Mouse (Mus musculus): ENCODE measurements around the gene Wsb2. TPM values are rescaled to one million over a fixed set of nuclear protein-coding genes. Genes with fewer than 3 reads are reported as not detected.

Gene Wsb2
- polyA plus RNA-seq, 1 experiment, result 58.1 TPM

DNA sequence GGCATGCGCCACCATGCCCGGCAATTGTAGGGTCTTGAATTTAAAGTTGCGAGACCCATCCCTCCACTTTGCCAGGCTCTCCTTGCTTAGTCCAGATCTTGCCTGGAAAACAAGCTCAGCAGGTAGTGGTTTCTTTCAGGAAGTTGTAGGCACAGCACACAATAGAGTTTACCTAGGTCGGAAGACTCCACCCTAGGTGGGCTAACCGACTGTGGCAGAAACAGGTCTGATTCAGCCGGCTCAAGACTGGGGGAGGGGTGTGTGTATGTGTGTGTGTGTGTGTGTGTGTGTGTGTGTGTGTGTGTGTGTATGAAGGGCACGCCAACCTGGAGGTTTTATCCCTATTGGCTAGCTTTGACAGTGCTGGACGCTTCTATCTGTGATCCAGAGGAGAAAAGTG lies 46.5 kb downstream of the Wsb2 start:
- no peak for TF ChIP-seq GATA1 (IDR thresholded peaks at IDR 0.05; ENCODE audit: low read length)

- no peak for TF ChIP-seq GATA1 (IDR thresholded peaks at IDR 0.05; ENCODE audit: low read length)
These were observed 51.1 kb downstream of the Wsb2 start for GRCm38 (mm10) chr5:117408216-117408615.

DNA sequence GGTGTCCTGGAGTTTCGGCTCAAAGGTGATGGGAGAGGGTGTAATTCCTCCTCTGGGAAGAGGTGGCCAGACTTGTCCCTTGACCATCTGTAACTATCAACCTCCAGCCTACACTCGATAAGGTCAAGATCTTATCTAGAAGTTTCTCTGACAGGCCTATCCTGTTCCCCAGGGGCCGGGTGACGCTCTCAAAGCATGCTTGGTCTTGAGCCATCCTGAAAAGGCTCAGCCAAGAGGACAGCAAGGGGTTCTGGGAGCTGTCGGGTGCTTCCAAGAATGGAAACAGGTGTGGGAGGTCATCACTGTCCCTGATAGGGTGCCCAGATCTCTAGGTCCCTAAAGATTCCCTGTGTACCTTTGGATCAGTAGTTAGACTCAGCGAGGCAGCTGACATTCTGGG lies 52.3 kb downstream of the Wsb2 start:
- no peak for TF ChIP-seq GATA1 (IDR thresholded peaks at IDR 0.05; ENCODE audit: low read length)

- TF ChIP-seq GATA1 (IDR thresholded peaks at IDR 0.05; ENCODE audit: low read length), result no peak
These were observed 56.7 kb downstream of the Wsb2 start, which contains the start of gene Ksr2 for GRCm38 (mm10) chr5:117413507-117414501. TSS of gene Ksr2 (plus strand) at chr5:117414000.

GRCm38 (mm10) chr5:117414611-117415010 lies 57.5 kb downstream of the Wsb2 start:
- TF ChIP-seq GATA1 (IDR thresholded peaks at IDR 0.05; ENCODE audit: low read length), result no peak

GRCm38 (mm10) chr5:117415011-117415912 lies 58.2 kb downstream of the Wsb2 start:
- TF ChIP-seq GATA1 (IDR thresholded peaks at IDR 0.05; ENCODE audit: low read length), result no peak

GRCm38 (mm10) chr5:117417442-117417841 lies 60.3 kb downstream of the Wsb2 start:
- TF ChIP-seq GATA1 (IDR thresholded peaks at IDR 0.05; ENCODE audit: low read length), result no peak

Other genes with a start within 250 kb of the Wsb2 start
- gene Suds3, start 241.2 kb upstream of the Wsb2 start, polyA plus RNA-seq (2012), result 60.4 and 65.2 TPM in 2 replicates
- gene Taok3, start 237.2 kb upstream of the Wsb2 start, polyA plus RNA-seq (2012), result 59.0 and 66.5 TPM in 2 replicates
- 1,402 and 2,219 TPM in 2 replicates for gene Pebp1, start 69.7 kb upstream of the Wsb2 start, polyA plus RNA-seq (2012)
- 0.04 and 0.08 TPM in 2 replicates for gene Vsig10, start 38.2 kb upstream of the Wsb2 start, polyA plus RNA-seq (2012)
- gene Rfc5, start 31.7 kb downstream of the Wsb2 start, polyA plus RNA-seq (2012), result 162 and 185 TPM in 2 replicates
- gene Ksr2, start 56.7 kb downstream of the Wsb2 start, polyA plus RNA-seq (2012), result not detected in 2 replicates

Data from G1E-ER4 (cell line).